Mouse (Mus musculus) central nervous system, embryonic 18 days (tissue): ENCODE measurements around the gene Nupl1. TPM values are rescaled to one million over a fixed set of nuclear protein-coding genes. Genes with fewer than 3 reads are reported as not detected.

Source experiments
- polyA plus RNA-seq: library from polyadenylated mRNA; depleted of rRNA; stranded (reverse); fragments of >200 nt; gene quantifications from 2 replicates; pipeline ENCODE4 v1.2.3, GENCODE M21; 2012; rRNA removed

Gene Nupl1
- polyA plus RNA-seq = 0.04 and 0.12 TPM in 2 replicates

GRCm38 (mm10) chr14:60251281-60252003, at the start of gene Nupl1, which contains the start of gene Gm49336:
TSS of gene Nupl1 (minus strand) at chr14:60251431.
TSS of gene Gm49336 (minus strand) at chr14:60251507.

GRCm38 (mm10) chr14:60264990-60265876, 14.0 kb upstream of the Nupl1 start, which contains the start of gene Mtmr6:
TSS of gene Mtmr6 (plus strand) at chr14:60265228.

GRCm38 (mm10) chr14:60196884-60197283, 54.3 kb downstream of the Nupl1 start, which contains the start of gene Atp8a2:
TSS of gene Atp8a2 (minus strand) at chr14:60197179.

Other genes with a start within 250 kb of the Nupl1 start
- gene Atp8a2, start 54.3 kb downstream of the Nupl1 start, polyA plus RNA-seq = 12.8 and 14.3 TPM in 2 replicates
- 61.2 and 64.7 TPM in 2 replicates for gene Gm49336, start 76 bp upstream of the Nupl1 start, polyA plus RNA-seq
- 50.8 and 54.0 TPM in 2 replicates for gene Mtmr6, start 13.8 kb upstream of the Nupl1 start, polyA plus RNA-seq
- 23.8 and 25.3 TPM in 2 replicates for gene Amer2, start 121.8 kb upstream of the Nupl1 start, polyA plus RNA-seq